Mouse (Mus musculus): ENCODE data around the gene Loxl4. TPM values are rescaled to one million over a fixed set of nuclear protein-coding genes. Genes with fewer than 3 reads are reported as not detected.
A peak's percentile ranks its signal among the peaks of the same experiment; 100 is the strongest.

The Loxl4 gene
- polyA plus RNA-seq, 1 experiment from 2014 or later, result 0.64 TPM

DNA sequence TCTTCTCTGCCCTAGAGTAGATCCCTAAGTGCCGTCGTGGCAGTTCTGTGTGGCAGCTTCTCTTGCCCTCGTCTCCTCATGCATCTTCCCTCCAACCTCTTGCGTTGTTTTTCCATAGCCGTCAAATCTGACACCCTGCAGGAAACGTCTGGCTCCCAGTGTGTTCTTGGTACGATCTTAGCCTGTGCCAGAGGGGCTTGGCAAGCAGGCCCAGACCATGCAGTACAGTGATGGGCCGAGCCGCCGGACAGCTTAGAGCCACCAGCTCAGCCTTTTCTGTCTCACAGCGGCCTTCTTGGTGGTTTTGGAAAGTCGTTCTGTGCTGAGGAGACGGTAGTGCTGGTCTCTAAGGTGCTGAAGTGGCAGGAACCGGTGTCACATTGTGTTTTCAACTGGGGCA, 21.1 kb downstream of the Loxl4 start:
- H3K27me3 ChIP-seq (replicated peaks; ENCODE audit: insufficient read depth, low read length), result no peaks in the 10 kb centered on the region
- no peak overlapping the region for H3K9ac ChIP-seq (replicated peaks; ENCODE audit: low read depth)
- no peak overlapping the region for H3K27ac ChIP-seq (ENCODE audit: low read length)
- ATAC-seq (no peak), DNase-seq (ENCODE audit: low spot score) (no peak)
- H3K9me3 ChIP-seq (ENCODE audit: low read length), result no peaks in the 10 kb centered on the region
- no peak for TF ChIP-seq CTCF (IDR thresholded peaks at IDR 0.05)
- TF ChIP-seq EP300 (IDR thresholded peaks at IDR 0.05), result no peak
- H3K4me1 ChIP-seq (ENCODE audit: insufficient read depth, low read depth, low read length), result no peaks in the 10 kb centered on the region
- H3K4me3 ChIP-seq (ENCODE audit: low read depth, low read length), result no peak overlapping the region
- H3K36me3 ChIP-seq (ENCODE audit: insufficient read depth, low read length), result no peaks in the 10 kb centered on the region; the same call in 1 of the 2 replicates
- WGBS, result 58% methylated on average over 14 of the region's 14 CpGs
- no peak overlapping the region for H3K4me2 ChIP-seq (replicated peaks; ENCODE audit: low read depth, low read length)

DNA sequence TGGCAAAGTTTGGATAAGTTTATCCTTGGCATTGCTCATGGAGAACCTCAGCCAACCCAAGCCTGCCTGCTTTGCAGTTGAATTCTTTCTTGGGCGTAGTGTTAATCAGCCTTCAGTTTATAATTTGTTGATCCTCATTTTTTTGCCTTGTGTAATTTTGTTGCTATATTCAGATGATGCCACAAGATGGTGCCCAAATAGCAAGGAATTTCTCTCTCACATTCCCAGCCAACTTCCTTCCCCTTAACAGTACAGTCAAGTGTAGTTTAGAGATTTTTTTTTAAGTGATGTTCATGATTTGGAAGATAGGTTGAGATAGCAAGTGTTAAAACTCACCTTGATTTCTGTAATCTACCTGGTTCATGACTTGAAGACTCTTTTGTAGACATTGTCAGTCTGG, 23.4 kb downstream of the Loxl4 start:
- no peak overlapping the region for H3K4me2 ChIP-seq (replicated peaks; ENCODE audit: low read depth, low read length)
- peak; percentile 61 for TF ChIP-seq CTCF (IDR thresholded peaks at IDR 0.05)
- TF ChIP-seq EP300 (IDR thresholded peaks at IDR 0.05), result no peak
- no peak overlapping the region for H3K4me3 ChIP-seq (ENCODE audit: low read depth, low read length)
- ATAC-seq (no peak), DNase-seq (ENCODE audit: low spot score) (peak; percentile 53)
- no peaks in the 10 kb centered on the region for H3K4me1 ChIP-seq (ENCODE audit: insufficient read depth, low read depth, low read length)
- 58% methylated on average over 1 of the region's 1 CpGs for WGBS
- H3K9ac ChIP-seq (replicated peaks; ENCODE audit: low read depth), result no peak overlapping the region
- no peak overlapping the region for H3K27ac ChIP-seq (ENCODE audit: low read length)
- H3K36me3 ChIP-seq (ENCODE audit: insufficient read depth, low read length), result peaks cover 8% of the 10 kb centered on the region; the same call in 1 of the 2 replicates
- no peaks in the 10 kb centered on the region for H3K27me3 ChIP-seq (replicated peaks; ENCODE audit: insufficient read depth, low read length)
- no peaks in the 10 kb centered on the region for H3K9me3 ChIP-seq (ENCODE audit: low read length)

DNA sequence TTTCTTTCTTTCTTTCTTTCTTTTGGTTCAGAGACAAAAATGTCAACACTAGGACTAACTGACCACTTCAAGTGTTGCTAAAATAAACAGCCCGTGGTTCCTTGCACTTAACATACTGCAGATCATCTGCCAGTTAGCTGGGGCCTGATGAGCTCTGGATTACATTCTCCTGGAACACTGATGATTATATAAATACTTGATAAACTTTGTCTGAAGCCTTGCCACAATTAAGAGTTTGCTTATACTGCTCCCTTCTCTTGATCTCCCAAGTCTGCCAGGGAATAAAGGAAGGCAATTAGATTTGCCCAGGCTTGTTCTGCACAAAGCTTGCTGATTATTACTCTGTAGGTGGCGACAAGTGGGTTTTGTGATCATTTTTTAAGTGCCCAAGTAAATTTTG, 24.9 kb downstream of the Loxl4 start:
- no peaks in the 10 kb centered on the region for H3K27me3 ChIP-seq (replicated peaks; ENCODE audit: insufficient read depth, low read length)
- no peaks in the 10 kb centered on the region for H3K4me1 ChIP-seq (ENCODE audit: insufficient read depth, low read depth, low read length)
- H3K9ac ChIP-seq (replicated peaks; ENCODE audit: low read depth), result no peak overlapping the region
- H3K4me3 ChIP-seq (ENCODE audit: low read depth, low read length), result no peak overlapping the region
- TF ChIP-seq EP300 (IDR thresholded peaks at IDR 0.05) (no peak), CTCF (IDR thresholded peaks at IDR 0.05) (no peak)
- 28% methylated on average over 2 of the region's 2 CpGs for WGBS
- H3K4me2 ChIP-seq (replicated peaks; ENCODE audit: low read depth, low read length), result no peak overlapping the region
- no peak for ATAC-seq
- no peak overlapping the region for H3K27ac ChIP-seq (ENCODE audit: low read length)
- H3K36me3 ChIP-seq (ENCODE audit: insufficient read depth, low read length), result peaks cover 8% of the 10 kb centered on the region; the same call in 1 of the 2 replicates
- H3K9me3 ChIP-seq (ENCODE audit: low read length), result no peaks in the 10 kb centered on the region
- DNase-seq (ENCODE audit: low spot score), result no peak

DNA sequence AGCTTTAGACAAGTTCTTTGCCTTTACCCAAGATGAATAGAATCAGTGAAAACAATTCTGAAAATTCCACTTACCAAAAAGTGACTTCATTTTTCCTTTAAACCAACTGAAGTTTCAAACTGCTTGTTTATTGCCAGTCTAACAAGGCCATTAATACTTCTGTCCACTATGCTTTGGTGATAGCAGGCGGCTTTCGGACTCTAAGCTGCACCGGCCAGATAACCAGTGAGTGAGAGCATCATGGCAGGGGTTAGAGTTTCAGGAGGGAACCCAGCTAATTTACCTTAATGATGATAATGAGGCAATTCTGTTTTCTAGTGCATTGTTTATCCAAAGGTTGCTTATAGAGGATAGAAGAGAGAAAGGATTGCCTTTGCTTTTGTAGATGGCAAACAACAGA, 28.4 kb downstream of the Loxl4 start:
- H3K27me3 ChIP-seq (replicated peaks; ENCODE audit: insufficient read depth, low read length), result no peaks in the 10 kb centered on the region
- TF ChIP-seq CTCF (IDR thresholded peaks at IDR 0.05) (no peak), EP300 (IDR thresholded peaks at IDR 0.05) (no peak)

DNA sequence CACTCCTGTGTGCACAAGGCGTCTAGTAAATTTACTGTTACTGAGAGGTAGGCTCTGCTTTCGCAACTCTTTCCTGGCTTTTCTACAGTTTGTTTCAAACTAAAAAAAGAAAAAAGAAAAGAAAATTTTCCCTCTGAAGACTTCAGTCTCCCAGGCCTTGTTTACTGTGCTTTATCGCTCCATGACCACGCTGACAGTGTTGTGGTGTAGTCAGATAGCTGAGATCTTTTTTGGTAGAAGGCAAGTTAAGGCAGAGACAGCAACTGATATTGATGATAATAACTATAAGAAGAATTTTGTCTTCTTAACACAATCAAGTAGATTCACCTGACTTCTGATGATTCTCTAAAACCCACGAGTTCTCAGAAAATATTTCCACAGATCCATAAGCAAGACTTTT, 28.9 kb downstream of the Loxl4 start:
- H3K9me3 ChIP-seq (ENCODE audit: low read length), result no peaks in the 10 kb centered on the region
- H3K4me2 ChIP-seq (replicated peaks; ENCODE audit: low read depth, low read length), result no peak overlapping the region
- H3K27ac ChIP-seq (ENCODE audit: low read length), result no peak overlapping the region
- DNase-seq (ENCODE audit: low spot score) (no peak), ATAC-seq (no peak)
- no peak overlapping the region for H3K4me3 ChIP-seq (ENCODE audit: low read depth, low read length)
- no peaks in the 10 kb centered on the region for H3K4me1 ChIP-seq (ENCODE audit: insufficient read depth, low read depth, low read length)
- 0 out of 2 replicates have a peak, but pooled peaks cover 8% of the 10 kb centered on the region for H3K36me3 ChIP-seq (ENCODE audit: insufficient read depth, low read length)
- no peak for TF ChIP-seq EP300 (IDR thresholded peaks at IDR 0.05)
- TF ChIP-seq CTCF (IDR thresholded peaks at IDR 0.05), result no peak
- no peaks in the 10 kb centered on the region for H3K27me3 ChIP-seq (replicated peaks; ENCODE audit: insufficient read depth, low read length)
- no peak overlapping the region for H3K9ac ChIP-seq (replicated peaks; ENCODE audit: low read depth)
- WGBS, result 93% methylated on average over 5 of the region's 5 CpGs

More for the DNA sequence above, 28.4 kb downstream of the Loxl4 start:
- Histone ChIP-seq H3K9ac (replicated peaks; ENCODE audit: low read depth) (no peak overlapping the region), H3K4me2 (replicated peaks; ENCODE audit: low read depth, low read length) (no peak overlapping the region), H3K4me3 (ENCODE audit: low read depth, low read length) (no peak overlapping the region), H3K9me3 (ENCODE audit: low read length) (no peaks in the 10 kb centered on the region), H3K4me1 (ENCODE audit: insufficient read depth, low read depth, low read length) (no peaks in the 10 kb centered on the region), H3K36me3 (ENCODE audit: insufficient read depth, low read length) (0 out of 2 replicates have a peak, but pooled peaks cover 8% of the 10 kb centered on the region), H3K27ac (ENCODE audit: low read length) (no peak overlapping the region)
- WGBS, result 95% methylated on average over 3 of the region's 3 CpGs
- no peak for ATAC-seq
- DNase-seq (ENCODE audit: low spot score), result no peak

DNA sequence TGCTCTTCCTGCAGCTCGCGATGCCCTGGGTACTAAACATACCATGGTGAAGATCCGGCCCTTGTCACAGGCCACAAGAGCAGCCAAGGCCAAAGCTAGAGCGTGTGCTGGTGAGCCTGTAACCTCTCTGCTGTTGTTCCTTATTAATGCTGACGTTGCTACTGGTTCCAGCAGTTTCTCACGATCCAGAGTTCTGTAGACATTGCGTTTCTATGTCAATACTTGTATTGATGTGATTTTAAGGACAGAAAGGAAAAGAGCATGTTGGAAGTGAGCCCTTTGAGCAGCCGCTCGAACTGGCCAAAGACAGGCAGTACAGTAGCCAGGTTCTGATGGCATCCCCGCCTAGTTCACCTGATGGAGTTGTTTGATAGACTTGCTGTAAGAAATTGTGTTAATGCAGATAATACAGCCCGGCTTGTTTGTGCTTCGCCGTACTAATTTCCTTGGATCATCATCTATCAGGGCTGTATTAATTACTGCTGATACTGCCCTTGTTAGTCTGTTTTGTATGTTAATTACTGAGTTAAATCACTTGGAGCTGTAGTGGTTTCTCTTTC, 29.7 kb downstream of the Loxl4 start:
- ATAC-seq, result no peak
- no peak overlapping the region for H3K27ac ChIP-seq (ENCODE audit: low read length)
- H3K9ac ChIP-seq (replicated peaks; ENCODE audit: low read depth), result no peak overlapping the region
- 88% methylated on average over 13 of the region's 13 CpGs for WGBS
- 0 out of 2 replicates have a peak, but pooled peaks cover 8% of the 10 kb centered on the region for H3K36me3 ChIP-seq (ENCODE audit: insufficient read depth, low read length)
- no peak for DNase-seq (ENCODE audit: low spot score)
- H3K4me2 ChIP-seq (replicated peaks; ENCODE audit: low read depth, low read length), result no peak overlapping the region
- no peaks in the 10 kb centered on the region for H3K9me3 ChIP-seq (ENCODE audit: low read length)
- TF ChIP-seq CTCF (IDR thresholded peaks at IDR 0.05), result no peak
- TF ChIP-seq EP300 (IDR thresholded peaks at IDR 0.05), result no peak
- no peaks in the 10 kb centered on the region for H3K4me1 ChIP-seq (ENCODE audit: insufficient read depth, low read depth, low read length)
- no peaks in the 10 kb centered on the region for H3K27me3 ChIP-seq (replicated peaks; ENCODE audit: insufficient read depth, low read length)
- H3K4me3 ChIP-seq (ENCODE audit: low read depth, low read length), result no peak overlapping the region

All from lung, postnatal 0 days (tissue).